Mouse (Mus musculus) myocyte (in vitro differentiated cells): ENCODE results near the gene Prss16.

ENCODE experiments used
- E2F4 ChIP-seq: IDR thresholded peaks from one replicate; pipeline ENCODE4 v1.6.1; 2011; ENCODE audit warnings: mild to moderate bottlenecking, control low read depth, moderate library complexity; ENCODE audit not compliant: insufficient read depth
- MAX ChIP-seq: IDR thresholded peaks from one replicate; pipeline ENCODE4 v1.6.1; 2011; ENCODE audit warnings: low read depth, mild to moderate bottlenecking, control low read depth
- MYOG ChIP-seq, 3 experiments: IDR thresholded peaks; one replicate each; pipeline ENCODE4 v1.6.1; 2011; ENCODE audit warnings: control low read depth in 2 of 3, low read depth in 2 of 3, mild to moderate bottlenecking in 2 of 3; ENCODE audit not compliant: insufficient read length in 2 of 3, control insufficient read depth in 1 of 3, insufficient read depth in 1 of 3
- POLR2A ChIP-seq: IDR thresholded peaks from one replicate; pipeline ENCODE4 v1.6.1; 2011; ENCODE audit warnings: low read depth, mild to moderate bottlenecking, control low read depth, moderate library complexity; ENCODE audit not compliant: insufficient read length
- TCF3 ChIP-seq: IDR thresholded peaks from one replicate; pipeline ENCODE4 v1.6.1; 2011; ENCODE audit warnings: low read depth, control low read depth; ENCODE audit not compliant: insufficient read length
- USF1 ChIP-seq: IDR thresholded peaks from one replicate; pipeline ENCODE4 v1.6.1; 2011; ENCODE audit warnings: low read depth, mild to moderate bottlenecking, control low read depth, moderate library complexity

DNA sequence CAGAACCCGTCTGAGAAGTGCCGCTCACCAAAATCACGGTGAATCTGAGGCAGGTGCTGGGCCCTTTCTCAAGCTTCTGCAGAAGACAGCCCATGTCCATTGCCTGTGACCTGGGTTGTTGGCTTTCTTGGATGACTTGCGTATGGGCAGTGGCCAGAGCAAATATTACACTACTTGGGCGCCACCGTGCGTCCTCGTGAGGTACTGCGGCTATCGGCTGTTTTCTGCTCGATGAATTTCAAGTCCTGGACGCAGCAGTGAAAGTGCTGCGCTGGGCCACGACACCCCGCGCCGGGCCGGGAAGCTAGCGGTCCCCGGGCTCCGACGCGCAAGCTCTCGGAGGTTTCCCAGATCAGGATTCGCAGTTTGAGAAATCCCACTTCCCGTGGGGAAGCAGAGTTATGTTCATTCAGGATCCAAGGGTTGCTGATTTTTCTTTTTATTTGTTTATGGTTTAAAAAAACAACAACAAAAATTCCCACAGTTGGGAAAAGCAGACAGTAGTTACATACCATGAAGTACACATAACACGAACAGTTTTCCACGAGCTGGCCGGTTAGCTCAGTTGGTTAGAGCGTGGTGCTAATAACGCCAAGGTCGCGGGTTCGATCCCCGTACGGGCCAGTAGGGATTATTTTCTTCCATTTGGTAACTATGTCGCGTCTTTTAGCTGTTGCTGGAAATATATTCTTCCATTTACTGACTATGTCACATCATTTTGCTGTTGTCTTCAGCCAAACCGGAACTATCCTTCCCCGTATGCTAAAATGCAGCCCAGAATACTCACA is 19.3 kb upstream of the Prss16 start:
- TF ChIP-seq MYOG (IDR thresholded peaks at IDR 0.05; ENCODE audit: control insufficient read depth in 1 of 3, insufficient read depth in 1 of 3, insufficient read length in 2 of 3, low read depth in 2 of 3): no peak
- TF ChIP-seq TCF3: no peak
- no peak for TF ChIP-seq POLR2A
- no peak for TF ChIP-seq MAX
- TF ChIP-seq USF1: no peak
- no peak for TF ChIP-seq E2F4
